Mouse (Mus musculus) hindbrain, embryonic 15.5 days (tissue): ENCODE measurements at regions not wholly inside any gene's neighbourhood (a gene's known extent, or its start where the extent isn't known, plus 50 kb on each side); places are given as distances from the start of the nearest gene placed in this dataset.

Source experiments
- ATAC-seq: fragments of 200-750 bp; cut with Nextera tagmentation; 2 replicates; pipeline ENCODE4 v1.8.0; 2017; ENCODE audit warnings: low read depth, moderate number of reproducible peaks, moderate TSS enrichment; ENCODE audit not compliant: low FRiP score
- H3K27ac ChIP-seq: fragments of 300-500 bp; sonication (generic); replicated peaks from 2 replicates; pipeline ENCODE4 v1.5.1; 2015; ENCODE audit warnings: mild to moderate bottlenecking, inconsistent platforms
- H3K27me3 ChIP-seq: fragments of 300-500 bp; sonication (generic); 2 replicates; pipeline ENCODE4 v1.6.1; 2015; ENCODE audit warnings: control low read depth, inconsistent platforms
- H3K36me3 ChIP-seq: fragments of 300-500 bp; sonication (generic); 2 replicates; pipeline ENCODE4 v1.6.1; 2015; ENCODE audit warnings: control low read depth, inconsistent platforms
- H3K4me1 ChIP-seq: fragments of 300-500 bp; sonication (generic); replicated peaks from 2 replicates; pipeline ENCODE4 v1.6.1; 2015; ENCODE audit warnings: control low read depth, inconsistent platforms
- H3K4me2 ChIP-seq: fragments of 300-500 bp; sonication (generic); 2 replicates; pipeline ENCODE4 v1.6.1; 2015; ENCODE audit warnings: moderate library complexity, mild to moderate bottlenecking, inconsistent platforms
- H3K4me3 ChIP-seq: fragments of 300-500 bp; sonication (generic); 2 replicates; pipeline ENCODE4 v1.5.1; 2015; ENCODE audit warnings: mild to moderate bottlenecking, inconsistent platforms
- H3K9ac ChIP-seq: fragments of 300-500 bp; sonication (generic); 2 replicates; pipeline ENCODE4 v1.6.1; 2015; ENCODE audit warnings: inconsistent platforms
- H3K9me3 ChIP-seq: fragments of 300-500 bp; sonication (generic); 2 replicates; pipeline ENCODE4 v1.6.1; 2016; ENCODE audit warnings: control low read depth, inconsistent platforms
- WGBS: fragments of 180-500 bp; shearing (Covaris S2); methylation state at CpG from one replicate; pipeline ENCODE4 v1.1.7; 2015; 5-methylcytosine and 5-hydroxymethylcytosine counted together

DNA sequence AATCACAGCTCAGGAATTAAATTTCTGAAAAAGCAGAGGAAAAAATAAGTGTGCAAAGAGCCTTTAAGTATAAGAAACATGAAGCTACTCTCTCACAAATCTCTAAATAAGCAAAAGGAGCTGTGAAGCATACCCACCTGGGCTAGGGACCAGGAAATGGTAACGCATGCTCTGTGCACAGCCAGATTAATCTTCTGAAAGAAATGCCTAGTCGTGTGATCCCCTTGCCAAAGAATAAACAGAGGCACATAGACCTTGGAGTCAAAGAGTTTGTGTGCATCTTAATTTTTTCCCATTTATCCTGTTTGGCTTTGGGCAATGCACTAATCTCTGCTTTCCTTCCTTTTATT lies 338.2 kb upstream of the Sel1l start:
- H3K27me3 ChIP-seq: no peaks in the 10 kb centered on the region
- H3K9me3 ChIP-seq: no peaks in the 10 kb centered on the region
- no peak overlapping the region for H3K4me2 ChIP-seq
- 72% methylated on average over 2 of the region's 2 CpGs for WGBS
- H3K27ac ChIP-seq: no peak overlapping the region
- H3K4me1 ChIP-seq: no peaks in the 10 kb centered on the region
- ATAC-seq: no peak
- H3K4me3 ChIP-seq: no peak overlapping the region
- H3K9ac ChIP-seq: no peak overlapping the region
- H3K36me3 ChIP-seq: no peaks in the 10 kb centered on the region

DNA sequence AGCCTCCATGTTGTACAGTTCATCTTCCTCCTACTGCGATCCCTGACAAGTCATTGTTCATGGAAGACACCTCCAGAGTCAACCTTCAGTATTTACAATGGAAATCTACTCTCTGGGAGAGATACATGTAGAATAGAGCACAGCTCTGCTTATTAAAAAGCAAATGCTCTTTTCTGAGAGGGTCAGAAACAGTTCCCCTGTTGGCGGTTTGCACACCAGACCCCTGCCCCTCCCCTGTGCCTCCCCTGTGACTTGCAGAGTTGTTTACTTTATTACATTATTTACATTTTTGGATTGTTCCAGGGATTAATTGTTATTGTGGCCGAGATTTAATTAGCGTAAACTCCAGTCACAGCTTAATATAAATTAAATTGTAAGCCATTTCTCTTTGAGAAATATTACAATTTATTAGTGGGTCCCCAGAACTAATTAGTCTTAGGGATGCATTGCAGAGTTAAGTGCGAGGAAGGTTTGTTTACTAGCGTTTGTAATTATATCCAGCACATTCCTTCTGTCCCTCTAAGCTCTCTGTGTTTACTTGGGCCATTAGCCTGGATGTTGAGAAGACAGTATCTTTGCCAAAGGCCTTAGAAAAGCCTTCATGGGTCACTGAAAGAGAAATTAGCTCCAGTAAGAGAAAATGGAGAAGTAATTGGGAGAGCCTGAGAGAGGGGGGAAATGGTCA lies 337.6 kb upstream of the Sel1l start:
- 60% methylated on average over 6 of the region's 6 CpGs for WGBS
- no peaks in the 10 kb centered on the region for H3K9me3 ChIP-seq
- H3K36me3 ChIP-seq: no peaks in the 10 kb centered on the region
- no peak for ATAC-seq
- no peak overlapping the region for H3K27ac ChIP-seq
- H3K4me1 ChIP-seq: no peaks in the 10 kb centered on the region
- no peak overlapping the region for H3K4me3 ChIP-seq
- no peaks in the 10 kb centered on the region for H3K27me3 ChIP-seq
- H3K9ac ChIP-seq: no peak overlapping the region
- H3K4me2 ChIP-seq: no peak overlapping the region

DNA sequence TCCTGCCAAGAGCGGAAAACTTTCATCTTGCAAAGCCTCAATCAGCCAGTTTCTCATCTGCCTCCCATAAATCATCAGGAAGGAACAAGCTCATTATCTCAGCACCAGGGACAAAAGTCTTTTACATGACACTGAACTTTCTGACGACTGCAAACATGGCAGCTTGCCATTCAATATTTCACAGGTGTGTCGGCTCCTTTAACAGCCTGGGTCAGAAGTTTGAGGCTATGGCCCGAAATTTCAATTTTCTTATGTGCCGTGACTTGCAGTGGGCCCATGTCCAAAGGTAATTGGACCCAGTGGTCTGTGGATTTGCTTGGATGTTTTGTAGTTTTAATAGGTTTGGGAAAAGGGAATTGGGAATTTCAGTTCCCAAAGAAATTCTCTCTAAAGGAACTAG lies 330.3 kb upstream of the Sel1l start:
- no peak overlapping the region for H3K4me3 ChIP-seq
- no peaks in the 10 kb centered on the region for H3K27me3 ChIP-seq
- no peak for ATAC-seq
- no peaks in the 10 kb centered on the region for H3K36me3 ChIP-seq
- H3K9ac ChIP-seq: no peak overlapping the region
- H3K9me3 ChIP-seq: no peaks in the 10 kb centered on the region
- H3K4me1 ChIP-seq: no peaks in the 10 kb centered on the region
- H3K27ac ChIP-seq: no peak overlapping the region
- H3K4me2 ChIP-seq: no peak overlapping the region
- WGBS: 66% methylated on average over 5 of the region's 5 CpGs

DNA sequence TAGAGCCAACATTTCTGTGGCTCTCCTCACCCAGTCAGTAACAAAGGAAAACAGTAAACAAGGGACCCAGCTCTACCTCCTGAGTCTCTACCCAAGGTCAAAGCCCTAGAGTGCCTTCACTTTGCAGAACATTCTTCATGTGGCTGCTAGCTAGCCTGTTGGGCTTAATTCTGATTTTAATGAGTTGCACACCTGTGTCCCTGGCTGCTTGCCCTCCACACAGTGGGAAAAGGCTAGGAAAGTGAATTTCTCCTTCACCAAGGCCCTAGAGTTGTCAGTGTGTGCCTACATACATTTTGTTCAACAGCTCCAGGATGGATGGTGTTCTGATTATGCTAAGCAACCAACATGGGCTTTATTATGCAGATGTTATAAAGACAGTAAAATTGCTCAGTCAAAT lies 307.8 kb upstream of the Sel1l start:
- Histone ChIP-seq H3K36me3 (no peaks in the 10 kb centered on the region), H3K27ac (no peak overlapping the region), H3K4me3 (no peak overlapping the region), H3K9ac (no peak overlapping the region), H3K9me3 (no peaks in the 10 kb centered on the region), H3K27me3 (no peaks in the 10 kb centered on the region), H3K4me2 (no peak overlapping the region), H3K4me1 (peaks cover 6% of the 10 kb centered on the region)
- ATAC-seq: no peak

DNA sequence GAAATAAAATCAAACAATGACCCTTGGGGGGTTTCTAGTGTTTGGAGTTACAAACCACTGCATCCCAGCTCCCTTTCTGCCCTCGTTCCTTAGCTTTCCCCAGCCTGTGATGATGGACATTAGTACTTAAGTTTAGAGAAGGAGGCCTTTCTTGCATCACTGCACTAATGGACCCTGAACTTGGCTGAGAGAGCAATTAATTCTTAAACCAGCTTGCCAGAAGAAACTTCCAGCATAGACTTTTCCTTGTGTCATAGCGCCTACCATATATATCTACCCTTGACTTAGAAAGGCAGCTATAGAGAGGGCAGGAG lies 303.9 kb upstream of the Sel1l start:
- H3K4me3 ChIP-seq: no peak overlapping the region
- no peaks in the 10 kb centered on the region for H3K27me3 ChIP-seq
- H3K9ac ChIP-seq: no peak overlapping the region

DNA sequence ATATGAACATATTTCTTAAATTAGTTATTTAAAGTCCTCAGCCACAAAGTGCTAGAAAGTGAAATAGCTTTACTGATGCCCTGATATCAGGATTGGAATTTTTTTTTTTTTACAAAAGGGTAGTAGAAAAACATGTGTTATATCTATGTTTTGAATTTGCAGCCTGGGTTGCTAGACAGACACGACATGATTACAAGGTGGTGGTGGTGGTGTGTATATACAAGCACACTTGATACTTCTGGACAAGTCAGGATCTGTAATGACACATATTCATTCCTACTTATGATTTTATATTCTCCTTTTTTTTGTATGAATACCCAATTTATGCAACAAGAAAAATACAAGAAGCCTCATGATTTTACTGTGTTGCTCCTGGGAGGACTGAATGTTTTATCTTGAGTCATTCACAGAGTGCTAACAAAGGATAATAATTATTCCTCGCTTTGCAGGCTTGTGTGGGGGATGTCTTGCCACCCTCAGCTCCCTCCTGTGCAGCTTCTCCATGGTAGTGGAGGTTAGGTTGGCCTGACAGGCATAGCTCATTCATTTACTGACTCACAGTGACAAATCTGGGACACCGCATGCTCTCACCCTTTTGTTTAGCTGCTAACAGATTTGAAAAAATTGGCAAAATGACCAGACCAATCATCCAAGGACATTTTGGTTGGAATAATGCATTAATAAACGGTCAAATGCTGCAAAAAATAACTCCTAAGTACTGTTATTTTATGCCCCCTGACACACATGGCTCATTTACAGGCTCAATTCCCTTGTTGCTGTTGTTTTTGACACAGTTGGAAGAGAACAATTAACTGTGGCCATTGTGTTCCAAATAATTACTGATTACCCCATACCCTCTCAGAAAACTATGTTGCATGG lies 303.3 kb upstream of the Sel1l start:
- Histone ChIP-seq H3K27ac (no peak overlapping the region), H3K4me2 (no peak overlapping the region), H3K4me3 (no peak overlapping the region), H3K9me3 (no peaks in the 10 kb centered on the region), H3K9ac (no peak overlapping the region), H3K36me3 (no peaks in the 10 kb centered on the region), H3K4me1 (peaks cover 6% of the 10 kb centered on the region), H3K27me3 (no peaks in the 10 kb centered on the region)
- no peak; the same call in 1 of the 2 replicates for ATAC-seq
- WGBS: 40% methylated on average over 4 of the region's 4 CpGs

More for the DNA sequence above, 303.9 kb upstream of the Sel1l start:
- Histone ChIP-seq H3K9me3 (no peaks in the 10 kb centered on the region), H3K27ac (no peak overlapping the region), H3K4me2 (no peak overlapping the region), H3K4me1 (peaks cover 6% of the 10 kb centered on the region), H3K36me3 (no peaks in the 10 kb centered on the region)
- no peak for ATAC-seq
- WGBS: 66% methylated on average over 2 of the region's 2 CpGs

DNA sequence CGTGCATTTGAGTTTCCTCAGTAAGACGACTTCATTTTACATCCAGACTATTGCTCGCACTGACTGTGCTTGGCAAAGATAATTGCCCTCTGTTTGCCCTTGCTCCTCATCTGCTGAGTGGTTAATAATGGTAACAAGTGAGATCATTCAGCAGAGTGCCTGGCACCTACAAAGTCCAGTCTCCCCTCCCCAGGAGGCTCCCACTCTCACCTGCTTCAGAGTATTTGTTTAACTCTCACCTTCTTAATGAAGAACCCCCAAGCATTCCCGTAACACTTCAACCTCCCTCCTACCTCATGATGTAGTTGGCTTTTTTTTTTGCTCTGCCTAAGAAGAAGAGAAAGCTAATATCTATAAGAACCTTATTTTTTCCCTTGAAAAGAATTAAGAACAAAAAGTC lies 288.6 kb upstream of the Sel1l start:
- Histone ChIP-seq H3K4me3 (no peak overlapping the region), H3K36me3 (no peaks in the 10 kb centered on the region), H3K4me2 (no peak overlapping the region), H3K27me3 (no peaks in the 10 kb centered on the region), H3K27ac (no peak overlapping the region), H3K9ac (no peak overlapping the region), H3K4me1 (no peaks in the 10 kb centered on the region), H3K9me3 (no peaks in the 10 kb centered on the region)
- WGBS: 79% methylated on average over 4 of the region's 4 CpGs
- ATAC-seq: no peak

DNA sequence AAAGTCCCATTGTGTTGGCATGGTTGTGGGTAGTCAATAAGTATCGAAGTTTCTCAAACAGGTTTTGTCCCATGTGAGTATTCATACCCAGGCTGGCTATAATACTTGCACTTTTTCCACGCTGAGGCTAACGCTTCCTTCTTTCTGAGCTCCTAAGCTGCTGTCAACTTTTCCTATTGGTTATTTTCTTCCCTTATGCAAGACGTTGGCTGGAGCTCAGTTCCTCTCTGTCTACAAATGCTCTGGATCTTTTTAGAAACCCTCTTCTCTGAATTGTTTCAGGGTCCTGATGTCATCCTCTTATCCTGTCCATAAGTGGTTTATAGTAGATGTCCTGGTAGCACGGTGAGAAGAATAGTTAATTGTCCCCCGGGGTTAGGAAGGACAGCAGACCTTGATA lies 278.7 kb upstream of the Sel1l start:
- H3K4me2 ChIP-seq: no peak overlapping the region
- no peaks in the 10 kb centered on the region for H3K9me3 ChIP-seq
- no peak for ATAC-seq
- no peak overlapping the region for H3K4me3 ChIP-seq
- H3K9ac ChIP-seq: no peak overlapping the region
- no peak overlapping the region for H3K27ac ChIP-seq
- no peaks in the 10 kb centered on the region for H3K36me3 ChIP-seq
- 90% methylated on average over 6 of the region's 6 CpGs for WGBS
- H3K4me1 ChIP-seq: no peaks in the 10 kb centered on the region
- no peaks in the 10 kb centered on the region for H3K27me3 ChIP-seq

DNA sequence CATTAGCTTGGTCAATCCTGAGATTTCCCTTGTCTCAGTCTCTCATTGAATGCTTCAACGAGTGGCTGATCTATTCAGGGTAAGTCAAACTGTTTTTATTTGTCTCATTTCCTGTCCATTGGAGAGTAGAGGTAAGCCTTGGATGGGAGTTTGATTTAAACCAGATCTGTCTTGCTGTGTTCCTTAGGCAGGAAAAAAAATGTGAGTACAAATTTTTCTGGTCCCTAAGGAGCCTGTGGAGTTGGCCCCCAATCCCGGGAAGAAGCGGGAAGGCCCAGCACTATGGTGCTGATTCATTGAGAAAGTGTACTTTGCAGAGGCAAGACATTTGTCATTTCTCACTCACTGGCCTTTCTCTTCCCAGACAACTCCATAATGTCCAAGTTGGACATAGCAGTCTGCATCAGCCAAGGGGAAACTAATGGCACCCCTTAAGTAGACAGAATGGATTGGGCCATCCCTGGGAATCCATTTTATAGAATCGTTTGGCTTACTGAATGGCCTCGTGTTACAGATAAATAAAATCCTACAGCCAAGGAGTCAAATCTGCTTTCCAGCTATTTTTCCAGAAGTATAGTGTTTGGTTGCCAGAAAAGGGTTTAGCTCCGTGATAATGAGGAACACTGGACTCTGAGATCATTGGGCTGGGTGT lies 271.3 kb upstream of the Sel1l start:
- H3K27ac ChIP-seq: no peak overlapping the region

DNA sequence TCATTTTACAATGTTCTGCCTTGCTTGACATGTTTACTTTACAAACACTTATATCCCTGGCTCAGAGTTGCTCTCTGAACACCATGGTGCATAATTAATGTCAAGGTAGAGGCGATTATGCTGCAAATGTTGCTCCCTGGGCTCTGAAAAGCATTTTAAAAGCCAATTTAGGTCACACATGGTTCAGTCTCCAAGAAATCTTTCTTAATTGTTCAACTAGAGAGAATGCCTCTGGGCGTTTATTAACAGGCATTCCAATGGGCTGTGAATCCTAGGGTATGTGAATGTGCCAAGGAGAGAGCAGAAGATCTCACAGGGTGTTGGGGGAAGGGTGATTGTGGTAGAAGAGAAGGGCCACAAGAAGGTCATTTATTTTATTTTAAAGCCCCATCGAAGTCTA lies 260.7 kb upstream of the Sel1l start:
- Histone ChIP-seq H3K27ac (no peak overlapping the region), H3K9me3 (no peaks in the 10 kb centered on the region), H3K4me1 (no peaks in the 10 kb centered on the region; the same call in 1 of the 2 replicates), H3K4me3 (no peak overlapping the region), H3K27me3 (no peaks in the 10 kb centered on the region), H3K4me2 (no peak overlapping the region), H3K36me3 (no peaks in the 10 kb centered on the region), H3K9ac (no peak overlapping the region)
- WGBS: 53% methylated on average over 3 of the region's 3 CpGs
- ATAC-seq: no peak; the same call in 1 of the 2 replicates

More for the DNA sequence above, 271.3 kb upstream of the Sel1l start:
- ATAC-seq: no peak
- H3K9ac ChIP-seq: no peak overlapping the region
- 71% methylated on average over 6 of the region's 6 CpGs for WGBS
- H3K9me3 ChIP-seq: no peaks in the 10 kb centered on the region
- H3K4me2 ChIP-seq: no peak overlapping the region
- no peaks in the 10 kb centered on the region for H3K4me1 ChIP-seq
- no peaks in the 10 kb centered on the region for H3K36me3 ChIP-seq
- no peaks in the 10 kb centered on the region for H3K27me3 ChIP-seq
- H3K4me3 ChIP-seq: no peak overlapping the region

DNA sequence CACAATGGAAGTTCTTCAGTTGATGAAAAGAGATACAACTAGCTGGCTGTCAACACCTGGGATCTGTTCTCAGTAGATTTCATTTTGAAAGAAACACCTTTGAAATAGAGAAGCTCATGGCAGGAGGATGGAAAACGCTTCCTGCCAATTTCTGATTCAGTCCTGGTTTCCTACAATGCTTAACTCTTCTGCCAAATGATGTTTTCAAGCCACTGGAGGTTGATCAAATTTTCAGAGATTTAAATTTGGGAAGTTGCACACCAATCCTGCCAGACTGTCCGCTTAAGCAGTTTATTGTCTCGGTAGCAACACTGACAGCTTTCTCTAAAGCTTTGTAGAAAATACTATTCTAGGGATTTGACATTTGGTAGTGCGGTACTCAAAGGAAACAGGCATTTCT lies 251.1 kb upstream of the Sel1l start:
- ATAC-seq: no peak
- Histone ChIP-seq H3K9ac (no peak overlapping the region), H3K4me3 (no peak overlapping the region), H3K4me1 (no peaks in the 10 kb centered on the region), H3K36me3 (no peaks in the 10 kb centered on the region), H3K9me3 (0 out of 2 replicates have a peak, but pooled peaks cover 5% of the 10 kb centered on the region), H3K27ac (no peak overlapping the region), H3K27me3 (no peaks in the 10 kb centered on the region), H3K4me2 (no peak overlapping the region)
- WGBS: 86% methylated on average over 4 of the region's 4 CpGs

DNA sequence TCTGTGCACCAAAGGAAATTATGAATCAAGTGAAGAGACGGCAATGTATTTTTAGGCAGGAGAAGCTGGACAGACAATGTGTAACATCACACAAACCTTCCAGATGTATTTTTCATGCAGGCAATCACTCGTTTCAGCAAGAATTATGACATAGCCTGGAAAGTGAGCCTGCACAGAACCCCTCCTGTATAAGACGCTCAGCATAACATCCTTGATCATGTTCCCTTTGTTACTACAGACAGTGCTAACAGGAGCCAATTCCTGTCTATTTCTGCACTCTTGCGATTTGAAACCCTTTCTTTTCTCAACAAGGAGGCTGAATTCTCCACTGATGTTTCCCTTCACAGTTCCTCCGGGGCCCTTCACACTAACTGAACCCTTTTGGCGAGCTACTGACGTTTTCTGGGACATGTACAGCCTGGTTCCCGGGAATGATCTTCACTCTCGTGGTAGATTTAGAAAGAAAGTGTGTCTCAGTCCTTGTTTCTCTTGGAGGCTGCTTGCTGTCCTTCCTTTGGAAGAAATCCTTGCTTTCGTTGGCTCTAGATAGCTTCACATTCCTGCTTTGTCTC lies 243.9 kb upstream of the Sel1l start:
- Histone ChIP-seq H3K4me3 (no peak overlapping the region), H3K27me3 (no peaks in the 10 kb centered on the region), H3K9ac (no peak overlapping the region), H3K27ac (no peak overlapping the region), H3K4me2 (no peak overlapping the region), H3K36me3 (no peaks in the 10 kb centered on the region), H3K9me3 (no peaks in the 10 kb centered on the region), H3K4me1 (no peaks in the 10 kb centered on the region)
- WGBS: 86% methylated on average over 10 of the region's 10 CpGs
- no peak for ATAC-seq
